Mouse (Mus musculus): ENCODE measurements around the gene Ubl7. TPM values are rescaled to one million over a fixed set of nuclear protein-coding genes. Genes with fewer than 3 reads are reported as not detected.

Ubl7 gene
- total and polyA plus RNA-seq, 2 experiments from 2014 or later, result 81.7 to 155 TPM

- H3K27me3 ChIP-seq (ENCODE audit: insufficient read depth, low read length), result no peaks in the 10 kb centered on the region
- H3K27ac ChIP-seq (ENCODE audit: low read depth, low read length), result no peak overlapping the region
- DNase-seq (no peak), ATAC-seq (no peak)
- H3K4me3 ChIP-seq (ENCODE audit: low read depth, low read length), result no peak overlapping the region
- TF ChIP-seq CTCF (IDR thresholded peaks at IDR 0.05; ENCODE audit: low read depth), result no peak
- peaks cover 62% of the 10 kb centered on the region for H3K36me3 ChIP-seq (ENCODE audit: insufficient read depth)
- no peaks in the 10 kb centered on the region for H3K4me1 ChIP-seq (ENCODE audit: insufficient read depth)
- no peak overlapping the region for H3K4me2 ChIP-seq (ENCODE audit: low read depth)
- H3K9ac ChIP-seq, result no peak overlapping the region
- 88% methylated on average over 17 of the region's 17 CpGs for WGBS
- no peaks in the 10 kb centered on the region for H3K9me3 ChIP-seq (ENCODE audit: low read length)
These were observed 49.4 kb downstream of the Ubl7 start for GRCm38 (mm10) chr9:57959886-57960866.

GRCm38 (mm10) chr9:57961226-57961625, 50.4 kb downstream of the Ubl7 start:
- ATAC-seq, result no peak
- no peak for TF ChIP-seq CTCF (IDR thresholded peaks at IDR 0.05; ENCODE audit: low read depth)

GRCm38 (mm10) chr9:57961863-57962778, 51.3 kb downstream of the Ubl7 start:
- no peak for TF ChIP-seq CTCF (IDR thresholded peaks at IDR 0.05; ENCODE audit: low read depth)
- DNase-seq, result no peak
- no peak overlapping the region for H3K27ac ChIP-seq (ENCODE audit: low read depth, low read length)
- H3K9ac ChIP-seq, result no peak overlapping the region
- H3K4me2 ChIP-seq (ENCODE audit: low read depth), result no peak overlapping the region
- H3K4me1 ChIP-seq (ENCODE audit: insufficient read depth), result no peaks in the 10 kb centered on the region
- WGBS, result 76% methylated on average over 17 of the region's 17 CpGs
- no peak for ATAC-seq
- H3K36me3 ChIP-seq (ENCODE audit: insufficient read depth), result peaks cover 43% of the 10 kb centered on the region
- H3K4me3 ChIP-seq (ENCODE audit: low read depth, low read length), result no peak overlapping the region
- H3K27me3 ChIP-seq (ENCODE audit: insufficient read depth, low read length), result no peaks in the 10 kb centered on the region
- H3K9me3 ChIP-seq (ENCODE audit: low read length), result no peaks in the 10 kb centered on the region

More at GRCm38 (mm10) chr9:57961226-57961625, 50.4 kb downstream of the Ubl7 start:
- no peak overlapping the region for H3K4me2 ChIP-seq (ENCODE audit: low read depth)
- H3K27me3 ChIP-seq (ENCODE audit: insufficient read depth, low read length), result no peaks in the 10 kb centered on the region
- no peak for DNase-seq
- WGBS, result 85% methylated on average over 15 of the region's 15 CpGs
- H3K4me3 ChIP-seq (ENCODE audit: low read depth, low read length), result no peak overlapping the region
- H3K9me3 ChIP-seq (ENCODE audit: low read length), result no peaks in the 10 kb centered on the region
- H3K9ac ChIP-seq, result no peak overlapping the region
- H3K4me1 ChIP-seq (ENCODE audit: insufficient read depth), result no peaks in the 10 kb centered on the region
- H3K36me3 ChIP-seq (ENCODE audit: insufficient read depth), result peaks cover 52% of the 10 kb centered on the region
- no peak overlapping the region for H3K27ac ChIP-seq (ENCODE audit: low read depth, low read length)

GRCm38 (mm10) chr9:57963249-57963997, 52.6 kb downstream of the Ubl7 start:
- Histone ChIP-seq H3K4me3 (ENCODE audit: low read depth, low read length) (no peak overlapping the region), H3K9me3 (ENCODE audit: low read length) (no peaks in the 10 kb centered on the region), H3K36me3 (ENCODE audit: insufficient read depth) (peaks cover 32% of the 10 kb centered on the region), H3K4me1 (ENCODE audit: insufficient read depth) (no peaks in the 10 kb centered on the region), H3K9ac (no peak overlapping the region), H3K27ac (ENCODE audit: low read depth, low read length) (no peak overlapping the region), H3K27me3 (ENCODE audit: insufficient read depth, low read length) (no peaks in the 10 kb centered on the region), H3K4me2 (ENCODE audit: low read depth) (no peak overlapping the region)
- TF ChIP-seq CTCF (IDR thresholded peaks at IDR 0.05; ENCODE audit: low read depth), result no peak
- DNase-seq (no peak), ATAC-seq (no peak)
- WGBS, result 91% methylated on average over 4 of the region's 4 CpGs

GRCm38 (mm10) chr9:57963998-57964395, 53.2 kb downstream of the Ubl7 start:
- TF ChIP-seq CTCF (IDR thresholded peaks at IDR 0.05; ENCODE audit: low read depth), result no peak
- Histone ChIP-seq H3K4me2 (ENCODE audit: low read depth) (no peak overlapping the region), H3K36me3 (ENCODE audit: insufficient read depth) (peaks cover 30% of the 10 kb centered on the region), H3K27me3 (ENCODE audit: insufficient read depth, low read length) (no peaks in the 10 kb centered on the region), H3K9ac (no peak overlapping the region), H3K27ac (ENCODE audit: low read depth, low read length) (no peak overlapping the region), H3K4me3 (ENCODE audit: low read depth, low read length) (no peak overlapping the region), H3K4me1 (ENCODE audit: insufficient read depth) (no peaks in the 10 kb centered on the region), H3K9me3 (ENCODE audit: low read length) (no peaks in the 10 kb centered on the region)
- ATAC-seq (no peak), DNase-seq (no peak)
- 79% methylated on average over 5 of the region's 5 CpGs for WGBS

- no peak overlapping the region for H3K27ac ChIP-seq (ENCODE audit: low read depth, low read length)
- ATAC-seq (no peak), DNase-seq (no peak)
- H3K9me3 ChIP-seq (ENCODE audit: low read length), result no peaks in the 10 kb centered on the region
- no peak overlapping the region for H3K4me2 ChIP-seq (ENCODE audit: low read depth)
- H3K36me3 ChIP-seq (ENCODE audit: insufficient read depth), result peaks cover 25% of the 10 kb centered on the region
- H3K9ac ChIP-seq, result no peak overlapping the region
- H3K4me3 ChIP-seq (ENCODE audit: low read depth, low read length), result no peak overlapping the region
- WGBS, result 73% methylated on average over 6 of the region's 6 CpGs
- no peaks in the 10 kb centered on the region for H3K27me3 ChIP-seq (ENCODE audit: insufficient read depth, low read length)
- TF ChIP-seq CTCF (IDR thresholded peaks at IDR 0.05; ENCODE audit: low read depth), result no peak
- H3K4me1 ChIP-seq (ENCODE audit: insufficient read depth), result no peaks in the 10 kb centered on the region
These were observed 53.9 kb downstream of the Ubl7 start for GRCm38 (mm10) chr9:57964528-57965250.
